Mouse (Mus musculus) liver (tissue): ENCODE results near the gene Mrtfa.

Experiments used
- DNase-seq: peaks from one replicate; pipeline ENCODE4 v3.0.0-alpha.2; 2020; ENCODE audit warnings: mixed read lengths

Mrtfa gene

GRCm38 (mm10) chr15:81098689-81099088 is 91.9 kb downstream of the Mrtfa start:
- DNase-seq: no peak

GRCm38 (mm10) chr15:81097896-81098295 is 92.7 kb downstream of the Mrtfa start:
- no peak for DNase-seq

- DNase-seq: peak; percentile 13
Measured at GRCm38 (mm10) chr15:81097456-81097855, 93.1 kb downstream of the Mrtfa start.

GRCm38 (mm10) chr15:81096329-81097055 is 94.1 kb downstream of the Mrtfa start:
- no peak for DNase-seq

- DNase-seq: no peak
Measured at GRCm38 (mm10) chr15:81093032-81093431, 97.5 kb downstream of the Mrtfa start.

- DNase-seq: no peak
Measured at GRCm38 (mm10) chr15:81091718-81092117, 98.8 kb downstream of the Mrtfa start.

- no peak for DNase-seq
Measured at GRCm38 (mm10) chr15:81087529-81087928, 103.0 kb downstream of the Mrtfa start.

- no peak for DNase-seq
Measured at GRCm38 (mm10) chr15:81086644-81087480, 103.7 kb downstream of the Mrtfa start.

GRCm38 (mm10) chr15:81083826-81084225 is 106.7 kb downstream of the Mrtfa start:
- no peak for DNase-seq

GRCm38 (mm10) chr15:81083281-81083680 is 107.3 kb downstream of the Mrtfa start:
- no peak for DNase-seq

- no peak for DNase-seq
Measured at GRCm38 (mm10) chr15:81081216-81081615, 109.3 kb downstream of the Mrtfa start.

GRCm38 (mm10) chr15:81080405-81080804 is 110.2 kb downstream of the Mrtfa start:
- no peak for DNase-seq

GRCm38 (mm10) chr15:81079255-81079654 is 111.3 kb downstream of the Mrtfa start:
- no peak for DNase-seq

GRCm38 (mm10) chr15:81077551-81077950 is 113.0 kb downstream of the Mrtfa start:
- no peak for DNase-seq

- DNase-seq: no peak
Measured at GRCm38 (mm10) chr15:81074543-81074942, 116.0 kb downstream of the Mrtfa start.

- no peak for DNase-seq
Measured at GRCm38 (mm10) chr15:81073751-81074150, 116.8 kb downstream of the Mrtfa start.

GRCm38 (mm10) chr15:81072748-81073147 is 117.8 kb downstream of the Mrtfa start:
- peak; percentile 19 for DNase-seq

- no peak for DNase-seq
Measured at GRCm38 (mm10) chr15:81070470-81070869, 120.1 kb downstream of the Mrtfa start.

GRCm38 (mm10) chr15:81068641-81069381 is 121.7 kb downstream of the Mrtfa start:
- no peak for DNase-seq

GRCm38 (mm10) chr15:81067761-81068160 is 122.8 kb downstream of the Mrtfa start:
- no peak for DNase-seq

- DNase-seq: no peak
Measured at GRCm38 (mm10) chr15:81066976-81067375, 123.6 kb downstream of the Mrtfa start.

GRCm38 (mm10) chr15:81064661-81065060 is 125.9 kb downstream of the Mrtfa start:
- DNase-seq: no peak

- no peak for DNase-seq
Measured at GRCm38 (mm10) chr15:81064143-81064542, 126.4 kb downstream of the Mrtfa start.
